Mouse (Mus musculus) erythroblast, embryonic 14.5 days (primary cell): Measurements from ENCODE around the gene Chd2. TPM values are rescaled to one million over a fixed set of nuclear protein-coding genes. Genes with fewer than 3 reads are reported as not detected.

Source experiments
- H3K27me3 ChIP-seq: 2 replicates; pipeline ENCODE4 v1.6.1; 2012; ENCODE audit warnings: inconsistent platforms; ENCODE audit not compliant: control insufficient read depth
- H3K36me3 ChIP-seq: 2 replicates; pipeline ENCODE4 v1.6.1; 2012; ENCODE audit warnings: mild to moderate bottlenecking, inconsistent platforms; ENCODE audit not compliant: control insufficient read depth
- H3K4me1 ChIP-seq: 2 replicates; pipeline ENCODE4 v1.6.1; 2012; ENCODE audit warnings: inconsistent platforms; ENCODE audit not compliant: control insufficient read depth
- H3K4me3 ChIP-seq: replicated peaks from 2 replicates; pipeline ENCODE3; 2012; ENCODE audit warnings: moderate library complexity, mild to moderate bottlenecking, inconsistent platforms
- H3K9me3 ChIP-seq: 2 replicates; pipeline ENCODE4 v1.6.1; 2012; ENCODE audit warnings: low read length, inconsistent platforms, mixed read lengths; ENCODE audit not compliant: control insufficient read depth
- GATA1 ChIP-seq: IDR thresholded peaks from 2 replicates; pipeline ENCODE4 v1.6.1; 2012; ENCODE audit warnings: low read length, inconsistent platforms, mixed read lengths
- TAL1 ChIP-seq: IDR thresholded peaks from 3 replicates; pipeline ENCODE4 v1.6.1; 2012; ENCODE audit warnings: low read length, inconsistent platforms, mixed read lengths
- polyA plus RNA-seq: library from polyadenylated mRNA; stranded (reverse); fragments of >175 nt; gene quantifications from 2 replicates; pipeline ENCODE4 v1.2.3, GENCODE M21; 2012

Gene Chd2
- polyA plus RNA-seq, 1 experiment, result 7.1 TPM

DNA sequence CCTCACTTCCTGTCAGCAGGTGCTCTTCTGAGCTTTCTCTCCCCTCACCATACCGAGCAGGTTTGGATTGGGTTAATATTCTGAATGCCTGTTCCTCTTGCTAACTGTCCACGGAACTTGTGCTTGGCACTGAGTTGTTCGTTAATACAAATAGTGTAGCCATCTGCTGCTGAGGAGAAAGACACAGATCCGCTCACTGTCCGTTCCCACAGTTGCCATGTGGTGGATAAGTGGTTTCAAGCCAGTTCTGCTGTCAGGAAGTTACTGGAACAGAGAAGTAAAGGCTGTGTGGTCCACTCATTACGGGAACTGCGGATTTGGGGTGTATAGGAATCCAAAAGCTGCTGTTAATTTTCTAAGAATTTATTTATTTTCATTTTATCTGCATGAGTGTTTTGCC lies 158.8 kb downstream of the Chd2 start:
- Histone ChIP-seq H3K4me3 (no peak overlapping the region), H3K27me3 (peaks cover 12% of the 10 kb centered on the region), H3K4me1 (no peaks in the 10 kb centered on the region), H3K9me3 (no peaks in the 10 kb centered on the region), H3K36me3 (no peaks in the 10 kb centered on the region)
- no peak for TF ChIP-seq GATA1
- TF ChIP-seq TAL1, result no peak

DNA sequence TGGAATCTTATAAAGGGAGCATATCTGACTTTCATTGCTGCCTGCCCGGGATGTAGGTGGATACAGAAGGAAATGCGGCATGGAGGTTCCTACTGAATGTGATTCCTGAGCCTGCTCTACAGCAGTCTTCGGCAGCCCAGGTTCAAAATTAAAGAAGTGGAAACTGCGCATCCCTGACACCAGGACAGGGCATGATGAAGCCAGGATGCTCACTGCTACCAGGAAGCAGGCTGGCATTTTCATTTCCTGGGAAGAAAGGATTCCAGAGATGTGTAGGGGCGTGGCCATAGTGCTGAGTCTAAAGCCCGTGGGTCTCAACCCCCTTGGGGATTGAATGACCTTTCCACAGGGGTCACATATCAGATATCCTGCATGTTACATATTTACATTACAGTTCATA lies 163.6 kb downstream of the Chd2 start:
- Histone ChIP-seq H3K9me3 (no peaks in the 10 kb centered on the region), H3K27me3 (peaks cover 56% of the 10 kb centered on the region)

DNA sequence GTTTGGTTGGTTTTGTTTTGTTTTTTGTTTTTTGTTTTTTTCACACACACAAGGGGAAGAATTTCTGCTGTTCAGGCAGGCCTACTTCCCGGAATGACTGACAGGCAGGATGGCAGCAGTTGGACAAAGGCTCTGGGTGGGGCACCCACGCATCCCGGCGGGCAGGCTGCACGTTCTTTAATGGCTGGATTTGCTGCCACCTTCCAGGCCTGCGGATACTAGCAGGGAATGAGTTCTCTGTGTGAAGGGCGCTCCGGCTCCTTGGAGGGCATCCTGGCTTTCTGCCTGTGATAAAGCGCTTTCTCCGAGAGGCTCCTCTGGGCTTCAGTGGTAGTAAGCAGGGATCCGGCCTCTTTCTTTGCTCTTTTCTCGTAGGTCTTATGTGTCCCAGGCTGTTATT lies 164.3 kb downstream of the Chd2 start:
- no peaks in the 10 kb centered on the region for H3K36me3 ChIP-seq
- H3K27me3 ChIP-seq, result peaks cover 63% of the 10 kb centered on the region
- no peak for TF ChIP-seq TAL1
- no peak for TF ChIP-seq GATA1

More for the DNA sequence above, 163.6 kb downstream of the Chd2 start:
- TF ChIP-seq GATA1 (no peak), TAL1 (no peak)
- no peaks in the 10 kb centered on the region for H3K36me3 ChIP-seq
- no peak overlapping the region for H3K4me3 ChIP-seq
- no peaks in the 10 kb centered on the region; the same call in 1 of the 2 replicates for H3K4me1 ChIP-seq

More for the DNA sequence above, 164.3 kb downstream of the Chd2 start:
- Histone ChIP-seq H3K4me1 (no peaks in the 10 kb centered on the region; the same call in 1 of the 2 replicates), H3K4me3 (no peak overlapping the region), H3K9me3 (no peaks in the 10 kb centered on the region)

Other genes with a start within 250 kb of the Chd2 start
- gene Rgma, start 166.3 kb downstream of the Chd2 start, polyA plus RNA-seq, result not detected in 2 replicates
- gene Fam174b, start 198.5 kb upstream of the Chd2 start, polyA plus RNA-seq, result 0.01 TPM in 1 of 2 replicates, not detected in the other